Mouse (Mus musculus) midbrain, embryonic 11.5 days (tissue): ENCODE results near the gene Dolpp1. TPM values are rescaled to one million over a fixed set of nuclear protein-coding genes. Genes with fewer than 3 reads are reported as not detected.

Source experiments
- ATAC-seq: fragments of 200-750 bp; cut with Nextera tagmentation; 2 replicates; pipeline ENCODE4 v1.8.0; 2017; ENCODE audit warnings: moderate TSS enrichment, moderate library complexity; ENCODE audit not compliant: low FRiP score
- DNase-seq: peaks from one replicate; pipeline ENCODE4 v3.0.0; 2015; ENCODE audit warnings: low spot score; ENCODE audit errors: missing footprints
- H3K27ac ChIP-seq: fragments of 300-500 bp; sonication (generic); 2 replicates; pipeline ENCODE4 v1.5.1; 2014; ENCODE audit warnings: low read depth, low read length
- H3K27me3 ChIP-seq: fragments of 300-500 bp; sonication (generic); 2 replicates; pipeline ENCODE4 v1.6.1; 2014; ENCODE audit warnings: mild to moderate bottlenecking, low read length, moderate library complexity, mixed read lengths; ENCODE audit not compliant: control insufficient read depth, insufficient read depth
- H3K36me3 ChIP-seq: fragments of 300-500 bp; sonication (generic); 2 replicates; pipeline ENCODE4 v1.6.1; 2014; ENCODE audit warnings: mild to moderate bottlenecking, low read length, moderate library complexity, mixed read lengths; ENCODE audit not compliant: control insufficient read depth, insufficient read depth
- H3K4me1 ChIP-seq: fragments of 300-500 bp; sonication (generic); 2 replicates; pipeline ENCODE4 v1.6.1; 2014; ENCODE audit warnings: low read length; ENCODE audit not compliant: control insufficient read depth, insufficient read depth
- H3K4me2 ChIP-seq: fragments of 300-500 bp; sonication (generic); 2 replicates; pipeline ENCODE4 v1.6.1; 2014; ENCODE audit warnings: mild to moderate bottlenecking, moderate library complexity
- H3K4me3 ChIP-seq: fragments of 300-500 bp; sonication (generic); 2 replicates; pipeline ENCODE4 v1.5.1; 2014; ENCODE audit warnings: low read depth, low read length
- H3K9ac ChIP-seq: fragments of 300-500 bp; sonication (generic); 2 replicates; pipeline ENCODE4 v1.6.1; 2014; ENCODE audit warnings: low read length
- H3K9me3 ChIP-seq: fragments of 300-500 bp; sonication (generic); 2 replicates; pipeline ENCODE4 v1.6.1; 2016; ENCODE audit warnings: low read length; ENCODE audit not compliant: control insufficient read depth
- WGBS: fragments of 180-500 bp; shearing (Covaris S2); extraction: QIAGEN DNeasy Blood & Tissue Kit; methylation state at CpG from one replicate; pipeline ENCODE4 v1.1.7; 2014; 5-methylcytosine and 5-hydroxymethylcytosine counted together
- polyA plus RNA-seq: library from polyadenylated mRNA; unstranded; fragments of >200 nt; fragmentation: Nextera tagmentation; extraction: Ambion mirVana; gene quantifications from 2 replicates; pipeline ENCODE4 v1.2.1, GENCODE M21; 2014

The Dolpp1 gene
- 41.1 and 45.8 TPM in 2 replicates for polyA plus RNA-seq

- Histone ChIP-seq H3K4me2 (peak within 1 kb of the TSS; percentile 97), H3K9me3 (no peaks in the 10 kb centered on the region), H3K4me3 (peak within 1 kb of the TSS; percentile 91), H3K9ac (peak within 1 kb of the TSS; percentile 84), H3K27ac (peak within 1 kb of the TSS; percentile 74), H3K36me3 (0 out of 2 replicates have a peak, but pooled peaks cover under 1% of the 10 kb centered on the region), H3K27me3 (no peaks in the 10 kb centered on the region), H3K4me1 (peaks cover 12% of the 10 kb centered on the region)
- ATAC-seq (peak; percentile 98), DNase-seq (peak; percentile 98)
- WGBS: under 1% methylated on average over 40 of the region's 40 CpGs
Observed at GRCm38 (mm10) chr2:30392114-30392576, at the start of gene Dolpp1. TSS of gene Dolpp1 (plus strand) at chr2:30392254.

- H3K27ac ChIP-seq: no peak overlapping the region
- ATAC-seq: no peak
- H3K4me1 ChIP-seq: no peaks in the 10 kb centered on the region
- no peak overlapping the region for H3K4me2 ChIP-seq
- peaks cover 45% of the 10 kb centered on the region for H3K36me3 ChIP-seq
- DNase-seq: no peak
- no peak overlapping the region for H3K4me3 ChIP-seq
- H3K27me3 ChIP-seq: no peaks in the 10 kb centered on the region
- no peak overlapping the region for H3K9ac ChIP-seq
- H3K9me3 ChIP-seq: no peaks in the 10 kb centered on the region
- 93% methylated on average over 7 of the region's 7 CpGs for WGBS
Observed at GRCm38 (mm10) chr2:30342544-30342943, 49.5 kb upstream of the Dolpp1 start.

GRCm38 (mm10) chr2:30343601-30344137 lies 48.4 kb upstream of the Dolpp1 start:
- Histone ChIP-seq H3K4me2 (no peak overlapping the region), H3K27me3 (no peaks in the 10 kb centered on the region), H3K9me3 (no peaks in the 10 kb centered on the region), H3K9ac (no peak overlapping the region), H3K36me3 (peaks cover 43% of the 10 kb centered on the region), H3K4me3 (no peak overlapping the region), H3K27ac (no peak overlapping the region), H3K4me1 (no peaks in the 10 kb centered on the region)
- DNase-seq: no peak
- ATAC-seq: no peak
- WGBS: 75% methylated on average over 14 of the region's 14 CpGs

DNA sequence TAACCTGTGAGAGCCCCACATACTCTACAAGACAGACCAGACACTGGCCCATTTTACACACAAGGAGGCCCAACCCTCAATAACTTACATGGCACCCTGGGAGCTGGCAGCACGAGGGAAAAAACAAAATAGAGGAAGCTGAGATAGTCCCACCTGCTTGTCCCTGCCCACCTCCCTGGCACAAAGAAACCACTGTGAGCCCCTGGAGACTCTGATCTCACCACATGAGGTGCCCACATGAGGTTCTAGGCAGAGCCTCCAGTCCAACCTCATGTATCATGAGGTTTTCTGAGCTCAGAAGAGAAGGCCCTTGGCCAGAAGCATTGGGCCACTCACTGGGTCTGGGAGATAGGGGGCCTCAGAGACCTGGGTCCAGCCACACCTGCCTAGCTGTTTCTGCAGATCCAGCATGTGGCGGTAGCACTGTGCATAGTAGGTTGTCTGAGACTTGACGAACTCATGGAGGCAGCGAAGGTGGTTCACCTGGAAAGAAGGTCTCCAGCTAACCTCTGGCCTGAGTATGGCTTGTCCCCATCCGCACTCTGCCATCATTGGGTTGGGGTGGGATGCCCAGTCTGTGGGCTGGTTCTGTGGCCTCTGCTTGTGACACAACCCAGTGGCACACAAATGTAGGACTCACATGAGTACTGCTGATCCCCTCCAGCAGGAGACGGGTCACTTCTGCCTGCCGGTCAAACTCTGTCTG lies 45.9 kb upstream of the Dolpp1 start:
- 92% methylated on average over 7 of the region's 7 CpGs for WGBS
- Histone ChIP-seq H3K9ac (no peak overlapping the region), H3K4me3 (no peak overlapping the region), H3K27ac (no peak overlapping the region), H3K27me3 (no peaks in the 10 kb centered on the region), H3K9me3 (no peaks in the 10 kb centered on the region), H3K4me1 (no peaks in the 10 kb centered on the region), H3K36me3 (peaks cover 31% of the 10 kb centered on the region), H3K4me2 (no peak overlapping the region)
- no peak for DNase-seq
- no peak for ATAC-seq

- Histone ChIP-seq H3K4me3 (no peak overlapping the region), H3K9ac (no peak overlapping the region), H3K36me3 (peaks cover 9% of the 10 kb centered on the region; the same call in 1 of the 2 replicates), H3K4me1 (no peaks in the 10 kb centered on the region), H3K4me2 (no peak overlapping the region), H3K27me3 (no peaks in the 10 kb centered on the region), H3K27ac (no peak overlapping the region), H3K9me3 (no peaks in the 10 kb centered on the region)
- DNase-seq (no peak), ATAC-seq (no peak)
- WGBS: 90% methylated on average over 6 of the region's 6 CpGs
Observed at GRCm38 (mm10) chr2:30349196-30349595, 42.9 kb upstream of the Dolpp1 start.

- ATAC-seq (no peak), DNase-seq (no peak)
- Histone ChIP-seq H3K36me3 (peaks cover 3% of the 10 kb centered on the region; the same call in 1 of the 2 replicates), H3K4me2 (no peak overlapping the region), H3K9ac (no peak overlapping the region), H3K4me1 (no peaks in the 10 kb centered on the region), H3K27ac (no peak overlapping the region), H3K9me3 (no peaks in the 10 kb centered on the region), H3K27me3 (no peaks in the 10 kb centered on the region), H3K4me3 (no peak overlapping the region)
- WGBS: 84% methylated on average over 2 of the region's 2 CpGs
Observed at GRCm38 (mm10) chr2:30351149-30351548, 40.9 kb upstream of the Dolpp1 start.

DNA sequence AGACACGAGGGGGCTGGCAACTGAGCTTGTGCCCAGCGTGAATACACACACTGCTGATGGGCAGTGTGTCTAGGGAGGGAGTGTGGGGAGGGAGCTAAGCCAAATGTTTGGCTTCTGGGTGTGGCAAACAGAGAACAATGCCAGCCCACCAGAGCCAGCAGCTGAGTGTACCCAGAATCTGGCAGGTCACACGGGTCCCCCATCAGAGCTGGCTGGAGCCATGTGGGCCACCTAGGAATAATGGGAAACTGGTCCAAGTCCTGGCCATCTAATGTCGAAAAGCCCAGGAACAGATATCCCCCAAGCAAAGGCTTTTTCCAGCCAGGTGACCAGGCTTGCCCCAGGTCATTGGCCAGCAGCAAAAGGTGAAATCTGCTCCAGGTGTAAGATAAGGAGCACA lies 36.2 kb upstream of the Dolpp1 start:
- Histone ChIP-seq H3K9ac (no peak overlapping the region), H3K4me3 (no peak overlapping the region), H3K9me3 (no peaks in the 10 kb centered on the region), H3K36me3 (no peaks in the 10 kb centered on the region), H3K27ac (no peak overlapping the region), H3K4me2 (no peak overlapping the region), H3K27me3 (no peaks in the 10 kb centered on the region), H3K4me1 (peaks cover 13% of the 10 kb centered on the region)
- no peak for DNase-seq
- WGBS: 83% methylated on average over 4 of the region's 4 CpGs
- ATAC-seq: no peak

- WGBS: 52% methylated on average over 4 of the region's 4 CpGs
- Histone ChIP-seq H3K36me3 (no peaks in the 10 kb centered on the region), H3K4me3 (no peak overlapping the region), H3K4me1 (peaks cover 13% of the 10 kb centered on the region), H3K9ac (no peak overlapping the region), H3K27me3 (no peaks in the 10 kb centered on the region), H3K9me3 (no peaks in the 10 kb centered on the region), H3K4me2 (no peak overlapping the region), H3K27ac (no peak overlapping the region)
- no peak for ATAC-seq
- no peak for DNase-seq
Observed at GRCm38 (mm10) chr2:30356266-30356665, 35.8 kb upstream of the Dolpp1 start.

DNA sequence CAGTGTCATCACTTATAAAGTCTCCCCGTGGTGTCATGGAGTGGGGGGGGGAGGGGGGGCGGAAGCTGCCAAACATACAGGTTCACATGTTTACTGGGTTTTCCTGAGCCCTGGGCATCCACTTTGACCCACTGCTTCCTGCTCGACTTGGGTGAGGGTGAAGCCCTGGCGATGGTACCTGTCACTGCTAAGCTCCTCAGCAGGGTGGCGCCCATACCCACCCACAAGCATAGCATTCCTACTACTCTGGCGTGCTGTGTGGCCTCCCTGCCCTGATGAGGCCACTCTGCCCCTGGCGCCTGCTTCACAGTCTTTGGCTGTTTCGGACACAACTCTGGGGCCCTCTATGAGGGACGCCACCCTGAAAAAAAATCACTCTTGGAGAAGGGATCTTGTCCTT lies 35.1 kb upstream of the Dolpp1 start:
- Histone ChIP-seq H3K4me3 (no peak overlapping the region), H3K36me3 (no peaks in the 10 kb centered on the region), H3K4me2 (no peak overlapping the region), H3K27ac (no peak overlapping the region), H3K9me3 (no peaks in the 10 kb centered on the region), H3K27me3 (no peaks in the 10 kb centered on the region), H3K9ac (no peak overlapping the region), H3K4me1 (peaks cover 13% of the 10 kb centered on the region)
- WGBS: 64% methylated on average over 9 of the region's 9 CpGs
- DNase-seq (no peak), ATAC-seq (no peak)
